Mouse (Mus musculus) embryonic facial prominence, embryonic 11.5 days (tissue): ENCODE measurements around the gene B4galnt1. TPM values are rescaled to one million over a fixed set of nuclear protein-coding genes. Genes with fewer than 3 reads are reported as not detected.
"Not testable (repeated sequence)": the region's sequence is repeated elsewhere in the genome, so short reads cannot be mapped to it uniquely, and the experiment has no call there.

Experiments used
- ATAC-seq: fragments of 200-750 bp; cut with Nextera tagmentation; replicated peaks from 2 replicates; pipeline ENCODE4 v1.8.0; 2017; ENCODE audit warnings: low read depth; ENCODE audit not compliant: insufficient number of reproducible peaks, low FRiP score, low TSS enrichment
- DNase-seq: peaks from one replicate; pipeline ENCODE4 v3.0.0-alpha.2; 2015; ENCODE audit warnings: low spot score
- H3K27ac ChIP-seq: fragments of 300-500 bp; sonication (generic); replicated peaks from 2 replicates; pipeline ENCODE4 v1.5.1; 2014; ENCODE audit warnings: mild to moderate bottlenecking, low read depth, low read length, control low read depth
- H3K27me3 ChIP-seq: fragments of 300-500 bp; sonication (generic); 2 replicates; pipeline ENCODE4 v1.6.1; 2014; ENCODE audit warnings: mild to moderate bottlenecking, low read length, moderate library complexity, mixed read lengths; ENCODE audit not compliant: control insufficient read depth, insufficient read depth
- H3K36me3 ChIP-seq: fragments of 300-500 bp; sonication (generic); replicated peaks from 2 replicates; pipeline ENCODE4 v1.6.1; 2014; ENCODE audit warnings: low read depth, mild to moderate bottlenecking, low read length, moderate library complexity, mixed read lengths; ENCODE audit not compliant: control insufficient read depth, insufficient read depth
- H3K4me1 ChIP-seq: fragments of 300-500 bp; sonication (generic); 2 replicates; pipeline ENCODE4 v1.6.1; 2014; ENCODE audit warnings: low read length, mixed read lengths; ENCODE audit not compliant: control insufficient read depth, insufficient read depth
- H3K4me2 ChIP-seq: fragments of 300-500 bp; sonication (generic); 2 replicates; pipeline ENCODE4 v1.6.1; 2014; ENCODE audit warnings: low read depth, mild to moderate bottlenecking, control low read depth, low read length, moderate library complexity
- H3K4me3 ChIP-seq: fragments of 300-500 bp; sonication (generic); 2 replicates; pipeline ENCODE4 v1.5.1; 2014; ENCODE audit warnings: low read depth, low read length, control low read depth
- H3K9ac ChIP-seq: fragments of 300-500 bp; sonication (generic); replicated peaks from 2 replicates; pipeline ENCODE4 v1.6.1; 2014; ENCODE audit warnings: mild to moderate bottlenecking, control low read depth, low read length
- H3K9me3 ChIP-seq: fragments of 300-500 bp; sonication (generic); replicated peaks from 2 replicates; pipeline ENCODE4 v1.6.1; 2016; ENCODE audit warnings: mild to moderate bottlenecking, low read length, inconsistent platforms, mixed read lengths; ENCODE audit not compliant: control insufficient read depth
- WGBS: fragments of 180-500 bp; shearing (Covaris S2); extraction: QIAGEN DNeasy Blood & Tissue Kit; methylation state at CpG from one replicate; pipeline ENCODE4 v1.1.7; 2014; 5-methylcytosine and 5-hydroxymethylcytosine counted together
- polyA plus RNA-seq: library from polyadenylated mRNA; unstranded; fragments of >200 nt; fragmentation: Nextera tagmentation; extraction: Ambion mirVana; gene quantifications from 2 replicates; pipeline ENCODE4 v1.2.1, GENCODE M21; 2014

The B4galnt1 gene
- polyA plus RNA-seq, 1 experiment from 2014 or later, result 4.9 TPM

DNA sequence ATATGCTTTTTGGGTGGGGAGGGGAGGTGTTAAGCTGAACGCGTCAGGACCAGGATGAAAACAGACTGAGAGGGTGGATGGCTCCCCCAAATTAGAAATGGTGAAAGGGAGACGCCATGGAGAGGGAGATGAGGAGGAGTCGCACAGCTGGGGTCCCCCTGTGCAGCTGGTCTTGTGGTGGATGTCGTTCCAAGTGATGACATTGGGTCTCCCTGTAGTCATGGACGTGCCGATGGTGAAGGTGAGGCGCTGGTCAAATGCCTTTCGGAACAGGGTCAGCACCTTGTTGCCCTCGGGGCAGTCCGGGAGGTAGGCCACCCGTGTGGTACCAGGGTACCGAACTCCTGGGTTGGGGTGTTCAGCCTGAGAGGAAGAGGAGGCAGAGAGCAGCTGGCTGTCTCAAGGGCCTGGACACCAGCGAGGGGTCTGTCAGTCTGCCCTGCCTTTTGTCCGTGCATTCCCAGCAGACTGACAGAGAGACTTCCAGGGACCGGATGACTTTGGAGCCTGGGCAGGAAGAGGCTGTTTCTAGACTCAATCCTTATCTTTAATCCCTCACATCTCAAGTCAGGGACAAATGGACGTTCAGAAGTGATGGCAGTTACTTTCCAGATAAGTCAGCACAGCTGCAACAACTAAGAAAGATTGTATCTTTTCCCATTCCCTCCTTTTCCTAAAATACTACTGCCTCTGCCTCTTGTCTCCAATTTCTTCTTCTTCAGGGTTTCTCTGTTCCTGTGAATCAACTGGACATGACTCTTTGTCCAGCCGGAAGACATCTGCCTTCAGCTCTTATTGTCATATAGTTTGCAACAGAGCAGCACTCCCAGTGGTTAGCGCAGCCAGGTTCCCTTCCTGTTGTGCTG, 26.4 kb downstream of the B4galnt1 start:
- Histone ChIP-seq H3K27ac (no peak overlapping the region), H3K4me2 (no peak overlapping the region), H3K4me3 (no peak overlapping the region), H3K27me3 (no peaks in the 10 kb centered on the region), H3K9ac (no peak overlapping the region), H3K4me1 (peaks cover 5% of the 10 kb centered on the region), H3K9me3 (no peaks in the 10 kb centered on the region), H3K36me3 (no peaks in the 10 kb centered on the region; the same call in 1 of the 2 replicates)
- ATAC-seq (no peak), DNase-seq (no peak)
- 81% methylated on average over 19 of the region's 19 CpGs for WGBS

- 86% methylated on average over 1 of the region's 1 CpGs for WGBS
- H3K4me1 ChIP-seq, ATAC-seq, H3K9me3 ChIP-seq, H3K27ac ChIP-seq, H3K4me2 ChIP-seq, H3K9ac ChIP-seq, H3K4me3 ChIP-seq, H3K36me3 ChIP-seq, DNase-seq, H3K27me3 ChIP-seq: not testable (repeated sequence)
Measured at GRCm38 (mm10) chr10:127192057-127192328, 27.0 kb downstream of the B4galnt1 start.

- H3K9ac ChIP-seq, result no peak overlapping the region
- no peaks in the 10 kb centered on the region for H3K27me3 ChIP-seq
- no peak overlapping the region for H3K4me3 ChIP-seq
- WGBS, result 74% methylated on average over 9 of the region's 9 CpGs
- H3K36me3 ChIP-seq, result no peaks in the 10 kb centered on the region; the same call in 1 of the 2 replicates
- no peak overlapping the region for H3K27ac ChIP-seq
- H3K4me1 ChIP-seq, result peaks cover 6% of the 10 kb centered on the region
- H3K9me3 ChIP-seq, result no peaks in the 10 kb centered on the region
- ATAC-seq, result no peak
- H3K4me2 ChIP-seq, result no peak overlapping the region
- DNase-seq, result no peak
Measured at GRCm38 (mm10) chr10:127193011-127193410, 28.0 kb downstream of the B4galnt1 start.

DNA sequence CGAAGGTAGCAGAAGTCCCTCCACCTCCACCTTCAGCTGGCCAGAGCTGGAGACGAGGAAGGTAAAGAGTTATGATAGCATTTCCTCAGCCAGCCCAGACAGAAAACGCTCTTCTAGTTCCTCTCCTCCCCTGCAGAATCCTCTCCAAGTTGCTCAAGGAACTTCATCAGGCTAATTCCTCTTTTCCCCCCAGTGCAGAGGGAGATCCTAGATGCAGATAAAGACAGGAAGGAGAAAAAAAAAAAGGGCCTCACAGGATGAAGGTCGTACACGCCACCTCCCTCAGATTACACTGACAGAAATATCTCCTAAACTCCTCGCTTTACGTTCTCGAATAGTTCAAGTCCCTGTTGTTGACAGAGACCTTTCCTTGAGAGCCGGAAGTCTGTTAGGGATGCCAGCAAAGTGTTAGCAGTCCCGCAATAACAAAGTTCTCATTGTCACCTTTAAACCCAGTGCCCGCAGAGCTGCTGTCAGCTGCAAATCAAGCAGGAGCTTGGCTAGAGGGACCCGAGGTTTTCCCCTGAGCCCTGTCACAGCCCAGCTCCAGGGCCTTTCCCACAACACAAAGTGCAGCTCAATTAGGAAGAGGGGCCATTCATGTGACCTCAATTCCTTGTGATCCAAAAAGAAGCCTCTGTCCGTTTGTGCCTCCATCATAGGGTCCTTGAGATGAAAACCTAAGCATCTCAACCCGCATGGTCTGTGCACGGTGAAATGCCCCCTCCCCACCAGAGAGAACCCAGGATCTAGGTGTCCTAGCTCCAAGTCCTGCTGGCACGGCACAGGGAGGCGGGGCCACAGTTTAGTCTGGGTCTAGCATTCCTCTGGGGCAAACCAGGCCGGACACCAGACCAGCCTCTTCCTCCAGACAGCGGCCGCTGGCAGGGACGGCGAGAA, 29.7 kb downstream of the B4galnt1 start:
- Histone ChIP-seq H3K4me1 (peaks cover 6% of the 10 kb centered on the region), H3K4me3 (peak overlapping the region; percentile 82), H3K27ac (peak overlapping the region; percentile 87), H3K27me3 (no peaks in the 10 kb centered on the region), H3K9ac (peak overlapping the region; percentile 91), H3K9me3 (no peaks in the 10 kb centered on the region), H3K36me3 (no peaks in the 10 kb centered on the region; the same call in none of the 2 replicates), H3K4me2 (peak overlapping the region; percentile 85)
- DNase-seq, result peak; percentile 48
- ATAC-seq, result peak; percentile 45
- 10% methylated on average over 22 of the region's 22 CpGs for WGBS

GRCm38 (mm10) chr10:127195328-127196129, 30.5 kb downstream of the B4galnt1 start, which contains the start of gene Dtx3:
Gene Dtx3 (minus strand): TSS chr10:127195728.
- DNase-seq (peak; percentile 63), ATAC-seq (peak; percentile 15; the same call in 1 of the 2 replicates)
- H3K27ac ChIP-seq, result peak within 1 kb of the TSS; percentile 87
- no peaks in the 10 kb centered on the region for H3K9me3 ChIP-seq
- H3K4me1 ChIP-seq, result peaks cover 5% of the 10 kb centered on the region
- peak within 1 kb of the TSS; percentile 82 for H3K4me3 ChIP-seq
- peak within 1 kb of the TSS; percentile 91 for H3K9ac ChIP-seq
- WGBS, result under 1% methylated on average over 42 of the region's 47 CpGs
- H3K36me3 ChIP-seq, result no peaks in the 10 kb centered on the region; the same call in none of the 2 replicates
- H3K4me2 ChIP-seq, result peak within 1 kb of the TSS; percentile 85
- H3K27me3 ChIP-seq, result no peaks in the 10 kb centered on the region

DNA sequence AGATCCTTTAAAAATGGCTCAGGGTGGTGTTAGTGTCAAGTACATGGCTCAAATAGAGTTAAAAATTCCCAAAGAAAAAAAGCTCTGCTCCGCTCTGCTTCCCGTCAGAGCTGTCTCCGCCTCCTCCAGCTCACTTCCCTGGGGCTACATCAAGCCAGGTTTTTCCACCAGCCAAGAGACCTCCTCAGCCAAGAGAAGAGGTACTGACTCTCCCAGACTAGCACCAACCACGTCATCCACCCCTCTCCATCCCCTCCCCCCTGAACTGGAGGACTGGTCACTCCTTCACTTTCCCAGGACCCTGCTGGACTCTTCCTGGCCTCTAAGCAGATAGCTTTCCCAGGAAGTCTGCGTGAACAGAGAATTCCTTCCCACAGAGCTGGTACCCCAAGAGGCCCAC, 31.4 kb downstream of the B4galnt1 start:
- peak overlapping the region; percentile 82 for H3K4me3 ChIP-seq

GRCm38 (mm10) chr10:127197104-127197503, 32.1 kb downstream of the B4galnt1 start:
- H3K27me3 ChIP-seq, result no peaks in the 10 kb centered on the region
- H3K4me3 ChIP-seq, result no peak overlapping the region
- no peak overlapping the region; the same call in 1 of the 2 replicates for H3K27ac ChIP-seq
- WGBS, result 86% methylated on average over 8 of the region's 8 CpGs
- no peak overlapping the region for H3K9ac ChIP-seq
- ATAC-seq (no peak), DNase-seq (no peak)
- no peaks in the 10 kb centered on the region for H3K9me3 ChIP-seq
- H3K4me1 ChIP-seq, result peaks cover 3% of the 10 kb centered on the region; the same call in 1 of the 2 replicates
- no peaks in the 10 kb centered on the region; the same call in none of the 2 replicates for H3K36me3 ChIP-seq
- no peak overlapping the region for H3K4me2 ChIP-seq

More for the DNA sequence above, 31.4 kb downstream of the B4galnt1 start:
- no peaks in the 10 kb centered on the region; the same call in none of the 2 replicates for H3K36me3 ChIP-seq
- H3K4me2 ChIP-seq, result peak overlapping the region; percentile 85
- H3K27ac ChIP-seq, result peak overlapping the region; percentile 87
- DNase-seq (peak; percentile 72), ATAC-seq (peak; percentile 50; the same call in 1 of the 2 replicates)
- H3K9ac ChIP-seq, result peak overlapping the region; percentile 91
- H3K9me3 ChIP-seq, result no peaks in the 10 kb centered on the region
- peaks cover 3% of the 10 kb centered on the region; the same call in 1 of the 2 replicates for H3K4me1 ChIP-seq
- no peaks in the 10 kb centered on the region for H3K27me3 ChIP-seq
- WGBS, result 1% methylated on average over 5 of the region's 5 CpGs
